Mouse (Mus musculus): Measurements from ENCODE around the gene Bicc1.

The Bicc1 gene

DNA sequence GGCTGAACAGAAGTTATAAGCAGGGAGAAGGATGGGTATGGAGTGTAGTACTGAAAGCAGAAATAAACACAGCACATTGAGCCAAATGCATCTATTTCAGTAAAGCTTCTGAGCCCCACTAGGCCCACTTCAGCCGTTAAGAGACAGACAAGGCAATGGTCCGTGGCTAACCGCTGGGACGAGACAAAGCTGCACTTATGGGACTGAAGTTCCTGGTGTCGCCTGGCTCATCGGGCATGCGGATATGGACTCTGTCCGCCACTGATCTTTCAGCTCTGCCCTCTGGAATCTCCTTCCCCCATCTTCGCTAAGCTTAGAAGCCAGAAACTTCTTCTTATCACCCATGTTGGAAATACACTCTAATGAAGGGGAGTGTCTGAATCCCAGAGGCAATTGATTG, 106.8 kb downstream of the Bicc1 start:
- DNase-seq (ENCODE audit: low read depth), result no peak

- DNase-seq (ENCODE audit: low read depth), result no peak
Measured at GRCm38 (mm10) chr10:71052208-71052607, 107.3 kb downstream of the Bicc1 start.

DNA sequence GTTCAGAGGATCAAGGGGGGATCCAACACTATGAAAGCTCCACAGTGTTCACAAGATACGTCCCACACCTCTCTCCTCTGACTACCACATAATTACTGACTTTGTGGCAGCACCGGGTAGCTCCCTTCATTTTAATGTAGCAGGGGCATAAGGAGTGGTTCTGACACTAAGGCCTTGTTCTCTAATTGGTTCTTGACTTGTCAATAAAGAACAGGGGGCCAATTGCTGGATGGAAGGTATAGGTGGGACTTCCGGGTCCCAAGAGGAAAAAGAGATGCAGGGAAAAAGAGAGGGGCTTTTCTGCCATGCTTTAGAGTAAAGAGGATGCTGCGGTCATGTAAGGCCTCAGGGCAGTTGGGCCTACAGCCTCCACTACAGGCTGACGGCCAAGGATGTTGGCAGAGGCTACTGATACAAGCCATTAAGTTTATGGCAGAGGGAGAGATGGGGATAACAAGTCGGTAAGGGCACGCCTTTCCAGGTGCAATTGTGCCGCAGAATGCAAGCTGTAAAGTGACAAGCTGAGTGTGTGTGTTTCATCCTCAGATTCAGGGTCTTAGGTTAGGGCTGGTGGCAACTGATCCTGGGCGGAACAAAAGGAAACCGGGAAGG, 108.7 kb downstream of the Bicc1 start:
- DNase-seq (ENCODE audit: low read depth), result no peak

GRCm38 (mm10) chr10:71049294-71049693, 110.2 kb downstream of the Bicc1 start:
- no peak for DNase-seq (ENCODE audit: low read depth)

DNA sequence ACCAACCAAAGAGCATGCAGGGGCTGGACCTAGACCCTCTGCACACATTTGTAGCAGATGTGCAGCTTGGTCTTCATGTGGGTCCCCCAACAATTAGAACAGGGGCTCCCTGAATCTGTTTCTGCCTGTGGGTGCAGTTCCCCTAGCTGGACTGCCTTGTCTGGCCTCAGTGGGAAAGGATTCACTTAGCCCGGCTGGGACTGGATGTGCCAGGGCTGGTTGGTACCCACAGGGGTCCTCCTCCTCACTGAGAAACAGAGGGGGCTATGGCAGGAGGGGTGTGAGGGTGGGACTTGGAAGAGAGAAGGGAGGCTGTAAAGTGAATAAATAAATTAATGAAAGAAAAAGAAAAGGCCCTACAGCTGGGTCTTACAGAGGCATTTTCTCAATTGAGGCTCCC, 115.1 kb downstream of the Bicc1 start:
- DNase-seq (ENCODE audit: low read depth), result no peak

DNA sequence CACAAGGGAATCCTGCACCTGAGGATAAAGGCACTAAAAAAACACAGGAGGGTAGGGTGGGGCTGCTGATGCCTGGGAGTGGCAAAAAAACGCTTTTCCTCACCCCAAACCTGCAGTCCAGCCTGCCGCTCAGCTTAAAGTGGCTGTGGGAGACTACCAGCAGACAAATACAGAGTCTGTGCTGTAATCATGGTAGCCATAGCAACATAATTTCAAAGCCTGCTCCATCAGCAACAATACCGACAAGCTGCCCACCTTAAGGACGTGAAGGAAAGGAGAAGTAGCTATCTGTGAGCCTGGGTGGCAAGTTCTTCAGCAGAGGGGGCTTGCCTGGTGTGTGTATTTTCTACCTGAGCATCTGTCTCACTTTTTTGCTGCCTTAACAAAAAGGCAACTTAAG, 117.6 kb downstream of the Bicc1 start:
- DNase-seq (ENCODE audit: low read depth), result no peak

GRCm38 (mm10) chr10:71036484-71036883, 123.0 kb downstream of the Bicc1 start:
- no peak for DNase-seq (ENCODE audit: low read depth)

DNA sequence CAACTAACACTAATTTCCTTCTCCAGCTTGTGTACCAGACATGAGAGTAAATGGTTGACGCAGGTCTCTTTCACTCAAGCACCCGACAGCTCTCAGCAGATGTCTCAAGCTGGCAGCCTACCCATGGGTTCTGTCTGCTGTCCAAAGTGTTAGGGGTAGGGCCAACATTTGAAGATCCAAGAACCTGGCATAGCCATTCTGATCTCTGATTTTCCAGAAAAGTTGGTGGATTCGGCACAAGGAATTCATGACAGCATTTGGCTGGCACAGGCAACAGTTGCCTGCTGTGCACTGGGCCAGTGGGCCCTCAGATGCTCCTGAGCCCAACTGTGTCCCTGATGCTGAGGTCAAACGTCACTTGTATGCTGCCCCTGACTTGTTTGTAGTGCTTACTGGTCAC, 130.5 kb downstream of the Bicc1 start:
- DNase-seq (ENCODE audit: low read depth), result no peak

- no peak for DNase-seq (ENCODE audit: low read depth)
Measured at GRCm38 (mm10) chr10:71028066-71028844, 131.2 kb downstream of the Bicc1 start.

DNA sequence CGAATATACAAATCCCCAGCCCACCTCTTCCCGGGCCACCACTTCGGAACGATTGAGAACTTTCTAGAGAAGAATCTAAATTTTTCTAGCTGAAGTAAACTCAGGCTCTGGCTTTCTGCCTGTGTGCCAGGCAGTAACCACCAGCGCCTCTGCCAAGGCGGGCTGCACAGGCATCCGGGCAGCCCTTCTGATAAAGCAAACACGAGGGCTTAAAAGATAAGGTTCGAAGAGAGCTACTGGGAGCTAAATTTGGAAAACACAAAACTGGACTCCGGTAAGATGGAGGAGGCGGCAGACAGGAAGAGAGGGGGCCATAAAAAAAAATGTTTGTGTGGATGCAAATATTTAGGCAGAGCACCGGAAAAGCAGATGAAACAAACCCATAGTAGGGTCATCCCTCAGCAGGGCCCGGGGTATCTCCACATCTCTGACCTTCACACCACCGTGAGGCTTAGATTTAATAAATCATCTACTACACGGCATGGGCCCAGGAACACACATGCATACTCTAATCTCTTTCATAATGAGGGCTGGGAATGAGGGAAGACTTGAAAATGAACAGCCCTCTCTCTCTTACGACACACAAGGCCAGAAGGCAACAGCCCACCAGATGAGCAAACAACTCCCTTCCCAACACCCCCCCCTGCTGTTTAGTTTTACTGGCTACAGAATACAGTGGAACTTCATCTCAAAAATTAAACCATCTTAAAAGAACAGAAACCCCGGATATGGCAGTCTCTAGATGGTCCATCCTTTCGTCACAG, 134.2 kb downstream of the Bicc1 start:
- no peak for DNase-seq (ENCODE audit: low read depth)

GRCm38 (mm10) chr10:71024681-71025080, 134.8 kb downstream of the Bicc1 start:
- no peak for DNase-seq (ENCODE audit: low read depth)

GRCm38 (mm10) chr10:71023471-71023870, 136.0 kb downstream of the Bicc1 start:
- no peak for DNase-seq (ENCODE audit: low read depth)

DNA sequence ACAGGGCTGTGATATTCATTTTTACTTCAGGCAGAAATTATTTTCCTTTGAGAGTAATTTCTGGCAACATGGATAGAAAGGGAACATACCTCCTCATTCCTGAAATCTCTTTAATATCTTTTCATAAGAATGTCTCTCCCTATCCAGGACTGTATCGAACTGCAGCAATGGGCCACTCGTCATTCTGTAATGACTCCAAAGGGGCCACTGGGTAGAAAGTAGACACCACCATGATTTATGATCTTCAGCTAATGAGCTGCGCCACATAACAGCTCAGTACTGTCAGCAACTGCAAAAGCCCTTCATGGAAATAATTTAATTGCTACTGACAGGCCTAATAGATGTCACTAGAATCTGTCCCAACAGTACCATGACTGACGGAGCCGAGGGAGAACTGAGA, 139.0 kb downstream of the Bicc1 start:
- no peak for DNase-seq (ENCODE audit: low read depth)

DNA sequence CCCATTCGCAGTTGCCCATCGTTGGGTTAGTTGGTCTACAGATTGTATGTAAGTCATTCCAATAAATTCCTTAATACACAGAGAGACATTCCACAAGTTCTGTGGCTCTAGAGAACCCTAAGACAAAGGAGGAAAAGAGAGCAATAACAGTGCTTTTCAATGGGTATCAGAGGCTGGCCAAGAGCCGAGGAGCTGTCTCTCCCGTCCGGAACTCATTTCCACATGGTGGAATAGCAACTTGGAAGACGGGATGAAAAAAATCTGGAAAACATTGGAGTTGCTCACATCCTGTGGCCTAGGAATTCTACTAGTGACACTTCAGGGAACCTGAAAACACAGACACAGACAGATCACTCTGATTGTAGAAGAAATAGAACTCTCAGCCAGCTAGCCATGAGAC, 139.7 kb downstream of the Bicc1 start:
- no peak for DNase-seq (ENCODE audit: low read depth)

DNA sequence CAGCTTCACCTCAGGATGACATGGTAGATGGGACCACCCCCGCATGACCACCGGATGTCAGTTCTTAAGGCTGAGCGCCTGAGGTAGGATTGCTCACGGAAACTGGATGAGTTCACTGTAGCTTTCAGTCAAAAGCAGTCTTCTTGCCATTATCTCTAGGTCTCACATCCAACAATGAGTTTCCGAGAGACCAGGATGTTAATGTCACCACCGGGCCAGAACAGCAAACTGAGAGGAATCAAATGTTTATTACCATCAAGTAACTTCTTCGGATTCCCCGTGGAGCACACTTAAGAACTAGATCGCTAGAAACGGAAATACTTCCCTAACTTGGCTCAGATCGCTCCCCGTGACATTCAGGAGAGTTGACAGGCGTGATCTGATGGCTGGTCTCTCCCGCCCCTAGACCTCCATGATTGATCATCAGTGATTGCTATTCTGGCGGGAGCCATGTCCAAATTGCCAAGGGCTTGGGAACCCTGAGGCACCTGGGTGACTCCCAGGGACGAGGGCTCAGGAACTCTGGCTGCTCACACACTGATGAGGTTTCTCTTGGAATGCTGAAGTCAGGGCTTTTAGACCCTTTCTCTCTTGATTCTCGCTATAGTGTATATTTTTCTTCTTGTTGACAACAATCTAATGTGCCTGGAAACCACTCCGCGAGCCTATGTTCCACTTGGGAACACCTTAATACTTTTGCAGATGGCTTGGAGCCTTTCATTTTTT, 149.6 kb downstream of the Bicc1 start:
- no peak for DNase-seq (ENCODE audit: low read depth)

DNA sequence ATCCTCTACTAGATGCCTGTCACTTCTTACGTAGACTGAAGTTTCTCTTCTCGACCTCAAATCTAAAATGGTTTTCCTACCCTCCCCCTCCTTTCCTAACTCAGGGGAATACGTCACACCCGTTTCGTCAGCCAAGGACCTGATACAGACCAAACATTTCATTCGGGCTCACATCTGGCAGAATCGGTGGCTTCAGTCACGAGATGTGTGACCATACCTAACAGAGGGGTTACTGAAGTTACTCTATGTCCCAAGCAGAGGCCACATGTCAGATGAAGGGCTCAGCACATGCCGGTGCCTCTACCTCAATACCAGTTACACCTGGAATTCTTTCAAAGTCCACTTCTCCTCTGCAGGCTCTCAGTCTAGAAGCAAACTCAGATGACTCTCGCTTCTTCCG, 150.8 kb downstream of the Bicc1 start:
- DNase-seq (ENCODE audit: low read depth), result no peak

DNA sequence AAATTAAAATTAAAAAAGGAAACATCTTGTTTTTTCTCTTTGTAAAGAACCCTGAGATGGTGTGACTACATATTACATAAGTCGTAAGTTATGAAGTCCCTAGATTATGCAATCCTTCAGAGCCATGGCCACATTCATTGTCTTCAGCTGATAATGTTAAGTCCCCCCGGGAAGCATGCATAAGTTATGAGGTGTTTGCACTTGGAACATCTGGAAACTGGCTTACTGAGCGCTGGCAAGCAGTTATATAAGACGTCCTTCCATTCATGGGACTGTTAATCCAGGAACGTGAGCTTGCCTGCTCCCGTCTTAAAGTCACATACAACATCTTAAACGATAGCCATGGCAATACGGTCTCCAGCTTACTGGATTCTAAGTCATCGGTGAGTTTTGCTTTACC, 151.5 kb downstream of the Bicc1 start:
- DNase-seq (ENCODE audit: low read depth), result no peak

GRCm38 (mm10) chr10:71007516-71007915, 152.0 kb downstream of the Bicc1 start:
- no peak for DNase-seq (ENCODE audit: low read depth)

DNA sequence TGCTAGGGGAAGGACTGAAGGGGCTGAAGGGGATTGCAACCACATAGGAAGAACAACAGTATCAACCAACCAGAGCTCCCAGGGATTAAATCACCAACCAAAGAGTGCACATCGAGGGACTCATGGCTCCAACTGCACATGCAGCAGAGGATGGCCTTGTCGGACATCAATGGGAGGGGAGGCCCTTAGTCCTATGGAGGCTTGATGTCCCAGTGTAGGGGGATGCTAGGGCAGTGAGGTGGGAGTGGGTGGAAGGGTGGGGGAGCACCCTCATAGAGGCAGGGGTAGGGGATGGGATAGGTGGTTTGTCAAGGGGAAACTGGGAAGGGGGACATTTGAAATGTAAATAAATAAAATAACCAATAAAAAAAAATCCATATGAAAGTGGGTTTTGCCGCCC, 152.5 kb downstream of the Bicc1 start:
- no peak for DNase-seq (ENCODE audit: low read depth)

DNA sequence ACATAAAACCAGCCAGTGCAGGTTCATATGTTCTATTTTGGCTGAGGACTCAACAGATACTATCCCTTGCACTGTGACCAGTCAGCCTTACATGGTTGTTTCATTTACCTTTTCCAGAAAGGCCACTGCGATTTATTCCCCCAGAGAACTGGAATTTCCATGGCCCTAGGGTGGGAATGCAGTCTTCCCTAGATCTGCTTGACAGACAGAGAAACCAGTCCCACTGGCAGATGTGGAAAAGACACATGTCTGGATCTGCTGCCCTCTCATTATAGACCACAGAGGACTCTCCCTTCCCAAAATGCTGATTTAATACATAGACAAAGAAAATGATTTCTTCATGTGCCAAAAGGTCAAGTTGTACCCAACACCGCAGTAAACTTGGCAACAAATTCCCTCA, 156.6 kb downstream of the Bicc1 start:
- DNase-seq (ENCODE audit: low read depth), result no peak

DNA sequence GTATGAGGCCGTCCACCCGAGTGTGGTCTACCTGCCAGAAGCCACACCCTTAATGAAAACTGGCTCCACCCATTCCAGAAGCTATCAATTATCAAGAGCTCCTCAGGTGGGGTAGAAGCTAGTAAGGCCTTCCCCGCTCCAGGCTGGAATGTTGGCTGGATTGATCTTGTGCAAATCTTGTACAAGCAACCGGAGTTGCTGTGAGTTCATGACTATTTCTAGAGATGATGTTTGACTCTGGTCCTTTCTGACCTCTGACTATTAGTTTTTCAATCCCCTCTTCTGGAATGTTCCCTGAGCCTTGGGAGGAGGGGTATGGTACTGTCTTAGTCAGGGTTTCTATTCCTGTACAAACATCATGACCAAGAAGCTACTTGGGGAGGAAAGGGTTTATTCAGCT, 157.3 kb downstream of the Bicc1 start:
- no peak for DNase-seq (ENCODE audit: low read depth)

GRCm38 (mm10) chr10:70998136-70998535, 161.4 kb downstream of the Bicc1 start:
- no peak for DNase-seq (ENCODE audit: low read depth)

- DNase-seq (ENCODE audit: low read depth), result no peak
Measured at GRCm38 (mm10) chr10:70996051-70996450, 163.4 kb downstream of the Bicc1 start.
